Comparison of ENCODE assay signal across 14 mouse cellular contexts in the genomic region with DNA sequence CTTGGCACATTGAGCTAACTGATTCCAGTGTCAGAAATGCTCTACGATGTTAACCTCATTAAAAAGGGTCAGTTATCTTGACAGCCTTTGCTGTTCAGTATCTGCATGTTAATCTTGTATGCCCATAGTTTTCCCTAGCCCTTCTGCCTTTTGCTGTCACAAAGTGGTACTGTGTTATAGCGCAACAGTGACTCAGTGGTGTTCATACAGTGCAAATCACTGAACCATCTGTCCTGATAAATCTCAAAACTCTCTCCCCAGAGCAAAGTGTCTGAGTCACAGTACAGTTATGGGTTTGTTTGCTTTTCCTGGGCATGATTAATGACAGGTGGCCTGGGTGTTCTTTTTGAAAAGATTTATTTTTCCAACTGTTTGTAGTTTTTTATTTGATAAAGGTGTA.
DNase-seq lines count a peak whose midpoint lies in the region; ATAC-seq and TF ChIP-seq lines count a peak whose summit lies in the region.
"Had no signal": no experiment of that assay in that cellular context is flagged by ENCODE, and none has a peak within 500 bp of the region (broad histone marks: within the 10 kb centered on the region; RNA-seq: fewer than 3 reads in every experiment).

No protein-coding gene starts in this region.

- peak; percentile 5 to 44 for DNase-seq in frontal cortex, adult 2 months (ENCODE audit: extremely low spot score in 1 of 2, low spot score in 1 of 2)
- DNase-seq in frontal cortex, postnatal 25 days (ENCODE audit: low spot score in 2 of 2) = no peak
- DNase-seq in brain, embryonic 14.5 days (ENCODE audit: low read depth) = peak; percentile 61
- DNase-seq in forebrain, postnatal 0 days = no peak
- DNase-seq in testis, postnatal 14 days (ENCODE audit: low spot score) = no peak
- no peak for DNase-seq in kidney, adult 18-20 months
- DNase-seq: adrenal gland, postnatal 10 days; thymus, postnatal 36 days had no signal

- whole genome bisulfite sequencing in forebrain, postnatal 0 days = 48% methylated on average over 2 of the region's 2 CpGs

- peaks cover 3% of the 10 kb centered on the region for H3K36me3 ChIP-seq in C2C12 (ENCODE audit: control insufficient read depth, insufficient read depth)
- no peaks in the 10 kb centered on the region for H3K36me3 ChIP-seq in forebrain, postnatal 0 days (ENCODE audit: insufficient read depth)
- H3K36me3 ChIP-seq: embryonic facial prominence, embryonic 10.5 days; limb, embryonic 10.5 days; liver, embryonic 15.5 days; midbrain, embryonic 13.5 days; neural tube, embryonic 13.5 days had no signal

- no peaks in the 10 kb centered on the region for H3K27me3 ChIP-seq in C2C12 (ENCODE audit: control insufficient read depth, insufficient read depth, insufficient read length)
- no peaks in the 10 kb centered on the region for H3K27me3 ChIP-seq in forebrain, postnatal 0 days (ENCODE audit: insufficient read depth, low read length)
- H3K27me3 ChIP-seq: liver, embryonic 15.5 days; midbrain, embryonic 13.5 days; neural tube, embryonic 13.5 days had no signal

- no peak for TF ChIP-seq CTCF in C2C12 (IDR thresholded peaks at IDR 0.05; ENCODE audit: control insufficient read depth, insufficient read depth, insufficient read length)
- TF ChIP-seq CTCF in brain, embryonic 14.5 days (IDR thresholded peaks at IDR 0.05; ENCODE audit: borderline replicate concordance, extremely low read depth, insufficient read depth, insufficient read length) = no peak
- TF ChIP-seq CTCF in forebrain, postnatal 0 days (IDR thresholded peaks at IDR 0.05; ENCODE audit: low read depth) = no peak

- H3K79me3 ChIP-seq in C2C12 (ENCODE audit: low read depth) = peaks cover 3% of the 10 kb centered on the region

- H3K4me3 ChIP-seq in C2C12 (ENCODE audit: insufficient read depth, poor library complexity, severe bottlenecking) = no peak overlapping the region
- no peak overlapping the region for H3K4me3 ChIP-seq in forebrain, postnatal 0 days (ENCODE audit: low read depth, low read length)
- H3K4me3 ChIP-seq: embryonic facial prominence, embryonic 10.5 days; limb, embryonic 10.5 days; liver, embryonic 15.5 days; midbrain, embryonic 13.5 days; neural tube, embryonic 13.5 days had no signal

- H3K4me1 ChIP-seq in forebrain, postnatal 0 days (ENCODE audit: insufficient read depth) = no peaks in the 10 kb centered on the region
- H3K4me1 ChIP-seq: embryonic facial prominence, embryonic 10.5 days; liver, embryonic 15.5 days; neural tube, embryonic 13.5 days had no signal

- H3K27ac ChIP-seq in forebrain, postnatal 0 days (ENCODE audit: low read depth, low read length) = no peak overlapping the region
- H3K27ac ChIP-seq: embryonic facial prominence, embryonic 10.5 days; limb, embryonic 10.5 days; liver, embryonic 15.5 days; midbrain, embryonic 13.5 days; neural tube, embryonic 13.5 days had no signal

- no peak overlapping the region for H3K4me2 ChIP-seq in forebrain, postnatal 0 days (ENCODE audit: low read depth)
- H3K4me2 ChIP-seq: liver, embryonic 15.5 days; midbrain, embryonic 13.5 days; neural tube, embryonic 13.5 days had no signal

- ATAC-seq in forebrain, postnatal 0 days = peak; percentile 50; the same call in 1 of the 2 replicates
- ATAC-seq: midbrain, embryonic 13.5 days had no signal

- no peaks in the 10 kb centered on the region for H3K9me3 ChIP-seq in forebrain, postnatal 0 days (ENCODE audit: low read length)
- H3K9me3 ChIP-seq: embryonic facial prominence, embryonic 10.5 days; limb, embryonic 10.5 days; liver, embryonic 15.5 days; midbrain, embryonic 13.5 days; neural tube, embryonic 13.5 days had no signal

- no peak overlapping the region for H3K9ac ChIP-seq in forebrain, postnatal 0 days
- H3K9ac ChIP-seq: liver, embryonic 15.5 days; midbrain, embryonic 13.5 days; neural tube, embryonic 13.5 days had no signal

- no peak for TF ChIP-seq POLR2A in brain, embryonic 14.5 days (IDR thresholded peaks at IDR 0.05; ENCODE audit: borderline replicate concordance, extremely low read depth, insufficient read depth, insufficient read length, poor library complexity, severe bottlenecking)

- H3K79me2 ChIP-seq in C2C12 (ENCODE audit: control insufficient read depth, insufficient read depth) = peaks cover 38% of the 10 kb centered on the region

- no peak overlapping the region for H3ac ChIP-seq in C2C12 (ENCODE audit: control insufficient read depth, insufficient read length, low read depth)

TF ChIP-seq in C2C12, 6 proteins besides CTCF, POLR2A, EP300 and RAD21:
- TF ChIP-seq MYOD1 (IDR thresholded peaks at IDR 0.05; ENCODE audit: control insufficient read depth, insufficient read length, low read depth) (peak; percentile 89), MYOG (IDR thresholded peaks at IDR 0.05; ENCODE audit: control insufficient read depth, extremely low read depth, insufficient read length) (no peak), MAX (IDR thresholded peaks at IDR 0.05) (peak; percentile 61), USF1 (IDR thresholded peaks at IDR 0.05; ENCODE audit: low read depth) (no peak), FOSL1 (IDR thresholded peaks at IDR 0.05; ENCODE audit: insufficient read depth, low read length, poor library complexity, severe bottlenecking) (peak; percentile 86), CEBPB (IDR thresholded peaks at IDR 0.05; ENCODE audit: low read depth) (peak; percentile 56)
TF ChIP-seq in C2C12: peak in this region for 4.

Comparison
In these comparisons a context has a peak if more than half of its experiments do, and no peak if none do; other contexts are left out.
1. DNase-seq: peak in frontal cortex, adult 2 months (2 of 2) and brain, embryonic 14.5 days (single experiment); none in frontal cortex, postnatal 25 days (0 of 2), forebrain, postnatal 0 days (single experiment), testis, postnatal 14 days (single experiment) and kidney, adult 18-20 months (single experiment).